Mouse (Mus musculus) small intestine, adult 2 months (tissue): ENCODE results near the gene Cpm.

Source experiments
- CTCF ChIP-seq: fragments of 200-500 bp; IDR thresholded peaks from 2 replicates; pipeline ENCODE4 v1.5.1; 2012; ENCODE audit warnings: low read depth, mild to moderate bottlenecking, control low read depth, inconsistent platforms, low read length, moderate library complexity, mixed read lengths; ENCODE audit not compliant: insufficient replicate concordance, insufficient read length; ENCODE audit errors: extremely low read depth
- POLR2A ChIP-seq: fragments of 200-500 bp; IDR thresholded peaks from 2 replicates; pipeline ENCODE4 v1.6.1; 2012; ENCODE audit warnings: low read depth, mild to moderate bottlenecking, control low read depth, inconsistent platforms, low read length, moderate library complexity

DNA sequence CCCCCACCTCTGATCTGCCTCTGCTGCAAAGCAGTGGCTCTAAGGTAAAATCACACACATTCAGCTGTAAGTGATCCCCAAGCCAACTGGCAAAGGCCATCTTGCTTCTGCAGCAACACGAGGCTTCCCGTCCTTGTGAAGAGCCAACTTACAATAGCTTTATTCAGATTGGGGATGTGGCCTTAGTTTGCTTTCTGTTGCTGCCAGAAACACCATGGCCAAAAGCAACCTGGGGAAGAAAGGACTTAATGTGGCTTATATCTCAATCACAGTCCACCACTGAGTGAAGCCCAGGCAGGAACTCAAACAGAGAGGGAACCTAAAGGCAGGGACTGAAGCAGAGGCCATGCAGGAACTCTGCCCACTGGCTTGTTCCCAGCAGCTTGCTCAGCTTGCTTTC is 17.3 kb upstream of the Cpm start:
- TF ChIP-seq POLR2A: no peak
- TF ChIP-seq CTCF: no peak
